Mouse (Mus musculus) intestine, embryonic 16.5 days (tissue): ENCODE measurements at regions not wholly inside any gene's neighbourhood (a gene's known extent, or its start where the extent isn't known, plus 50 kb on each side); places are given as distances from the start of the nearest gene placed in this dataset.

Experiments used
- ATAC-seq: fragments of 200-750 bp; cut with Nextera tagmentation; 2 replicates; pipeline ENCODE4 v1.8.0; 2017; ENCODE audit warnings: moderate TSS enrichment, moderate library complexity
- H3K27ac ChIP-seq: fragments of 300-500 bp; sonication (generic); 2 replicates; pipeline ENCODE4 v1.5.1; 2014; ENCODE audit warnings: mild to moderate bottlenecking, low read length
- H3K27me3 ChIP-seq: fragments of 300-500 bp; sonication (generic); replicated peaks from 2 replicates; pipeline ENCODE4 v1.6.1; 2014; ENCODE audit warnings: low read length, control low read depth, mixed read lengths; ENCODE audit not compliant: control insufficient read depth, insufficient read depth
- H3K36me3 ChIP-seq: fragments of 300-500 bp; sonication (generic); 2 replicates; pipeline ENCODE4 v1.6.1; 2014; ENCODE audit warnings: low read length, control low read depth; ENCODE audit not compliant: control insufficient read depth, insufficient read depth
- H3K4me1 ChIP-seq: fragments of 300-500 bp; sonication (generic); 2 replicates; pipeline ENCODE4 v1.6.1; 2014; ENCODE audit warnings: low read length, control low read depth, mixed read lengths; ENCODE audit not compliant: control insufficient read depth, insufficient read depth
- H3K4me2 ChIP-seq: fragments of 300-500 bp; sonication (generic); 2 replicates; pipeline ENCODE4 v1.6.1; 2014; ENCODE audit warnings: low read depth, low read length, control low read depth
- H3K4me3 ChIP-seq: fragments of 300-500 bp; sonication (generic); 2 replicates; pipeline ENCODE4 v1.5.1; 2014; ENCODE audit warnings: mild to moderate bottlenecking, low read length
- H3K9ac ChIP-seq: fragments of 300-500 bp; sonication (generic); 2 replicates; pipeline ENCODE4 v1.6.1; 2014; ENCODE audit warnings: low read depth, low read length
- H3K9me3 ChIP-seq: fragments of 300-500 bp; sonication (generic); 2 replicates; pipeline ENCODE4 v1.6.1; 2016; ENCODE audit warnings: low read length, control low read depth; ENCODE audit not compliant: control insufficient read depth
- WGBS: fragments of 180-500 bp; shearing (Covaris S2); extraction: QIAGEN DNeasy Blood & Tissue Kit; methylation state at CpG from one replicate; pipeline ENCODE4 v1.1.7; 2014; 5-methylcytosine and 5-hydroxymethylcytosine counted together

DNA sequence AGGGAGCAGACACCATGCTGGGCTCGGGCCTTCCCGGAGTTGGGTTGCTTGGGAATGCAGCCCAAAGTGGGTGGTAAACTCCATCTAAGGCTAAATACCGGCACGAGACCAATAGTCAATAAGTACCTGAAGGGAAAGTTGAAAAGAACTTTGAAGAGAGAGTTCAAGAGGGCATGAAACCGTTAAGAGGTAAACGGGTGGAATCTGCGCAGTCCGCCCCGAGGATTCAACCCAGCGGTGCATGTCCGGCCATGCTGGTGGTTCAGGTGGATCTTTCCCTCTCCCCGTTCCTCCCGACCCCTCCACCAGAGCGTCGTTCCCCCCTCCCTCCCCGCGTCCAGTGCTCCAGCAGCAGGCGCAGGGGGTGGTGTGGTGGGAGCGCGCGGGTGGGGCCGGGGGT lies 179.1 kb upstream of the Arhgef26 start:
- H3K27ac ChIP-seq, result no peak overlapping the region
- H3K9ac ChIP-seq, result no peak overlapping the region
- H3K4me3 ChIP-seq, result no peak overlapping the region
- no peak overlapping the region for H3K4me2 ChIP-seq
- no peaks in the 10 kb centered on the region for H3K36me3 ChIP-seq
- no peaks in the 10 kb centered on the region for H3K4me1 ChIP-seq
- no peaks in the 10 kb centered on the region for H3K27me3 ChIP-seq
- whole genome bisulfite sequencing, result 57% methylated on average over 22 of the region's 22 CpGs
- H3K9me3 ChIP-seq, result peaks cover 9% of the 10 kb centered on the region
- peak; percentile 100 for ATAC-seq

DNA sequence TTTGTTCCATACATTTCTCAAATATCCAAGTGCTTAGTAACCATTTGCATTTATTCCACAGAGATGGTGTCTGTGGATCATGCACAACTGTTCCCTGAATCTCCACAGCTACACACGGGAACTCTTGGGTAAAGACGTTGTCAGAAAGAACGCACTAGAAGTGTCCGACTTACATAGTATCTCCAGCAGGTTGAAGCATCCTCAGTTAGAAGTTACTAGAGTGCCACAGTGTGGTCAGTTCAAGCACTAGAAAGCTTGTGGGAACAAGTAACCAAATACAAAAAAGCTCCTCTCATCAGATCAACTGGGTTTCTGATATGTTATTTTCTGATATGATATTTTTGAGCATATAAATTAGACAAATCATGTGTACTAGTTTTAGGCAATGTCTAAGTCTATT lies 167.5 kb upstream of the Arhgef26 start:
- Histone ChIP-seq H3K9ac (no peak overlapping the region), H3K4me1 (no peaks in the 10 kb centered on the region), H3K9me3 (no peaks in the 10 kb centered on the region), H3K27me3 (no peaks in the 10 kb centered on the region), H3K4me2 (no peak overlapping the region), H3K4me3 (no peak overlapping the region), H3K27ac (no peak overlapping the region), H3K36me3 (no peaks in the 10 kb centered on the region)
- no peak for ATAC-seq
- 66% methylated on average over 4 of the region's 4 CpGs for WGBS

DNA sequence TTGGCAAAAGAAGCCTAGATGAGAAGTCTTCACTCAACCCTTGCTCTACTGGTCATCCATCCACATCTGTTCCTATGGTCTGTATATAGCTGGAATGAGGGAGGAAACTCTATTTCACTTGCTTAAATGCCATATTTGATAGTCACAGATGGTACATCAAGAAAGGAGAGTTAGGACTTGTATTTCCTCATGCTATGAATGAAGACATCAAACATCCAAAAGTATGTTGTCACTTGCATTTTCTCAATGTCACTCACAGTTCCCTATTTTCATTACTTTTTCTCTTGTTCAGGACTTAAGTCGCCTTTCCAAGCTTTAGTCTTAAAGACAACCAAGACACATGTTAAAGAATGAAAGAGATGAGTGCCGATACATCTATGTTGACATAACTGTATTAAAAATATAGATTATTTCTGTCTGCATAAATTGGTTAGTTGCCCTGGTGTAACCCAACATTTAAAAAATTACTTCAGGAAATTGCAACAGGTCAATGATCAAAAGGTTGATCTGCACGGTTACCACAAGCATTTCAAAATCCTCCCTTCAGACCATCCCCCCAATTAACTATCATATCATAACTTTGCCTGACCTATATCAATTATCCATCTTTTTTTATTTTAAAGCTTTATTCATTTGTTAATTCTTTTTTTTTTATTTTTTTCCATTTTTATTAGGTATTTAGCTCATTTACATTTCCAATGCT lies 150.2 kb upstream of the Arhgef26 start:
- Histone ChIP-seq H3K9ac (no peak overlapping the region), H3K27me3 (no peaks in the 10 kb centered on the region), H3K36me3 (no peaks in the 10 kb centered on the region), H3K4me2 (no peak overlapping the region), H3K4me3 (no peak overlapping the region), H3K27ac (no peak overlapping the region), H3K9me3 (no peaks in the 10 kb centered on the region), H3K4me1 (no peaks in the 10 kb centered on the region)
- WGBS, result 87% methylated on average over 3 of the region's 3 CpGs
- ATAC-seq, result no peak

DNA sequence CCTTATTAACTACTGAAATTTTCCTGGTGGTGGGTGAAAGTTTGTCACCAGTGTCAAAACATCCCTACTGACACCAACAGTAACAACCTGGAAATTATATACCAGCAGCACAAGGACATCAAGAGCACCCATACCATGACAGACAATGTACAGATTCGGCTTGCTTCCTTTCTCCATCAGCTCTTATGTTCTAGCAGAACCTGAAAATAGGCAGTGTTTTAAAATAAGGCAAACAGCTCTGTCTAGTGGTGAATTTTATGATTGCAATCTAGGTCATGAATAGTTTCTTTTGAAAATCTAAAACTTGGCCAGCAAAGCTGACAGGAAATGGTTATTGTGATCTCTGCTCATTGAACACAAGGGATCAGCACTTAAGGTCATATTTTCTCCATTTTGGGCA lies 145.7 kb upstream of the Arhgef26 start:
- Histone ChIP-seq H3K9ac (no peak overlapping the region), H3K4me2 (no peak overlapping the region), H3K9me3 (no peaks in the 10 kb centered on the region), H3K4me1 (no peaks in the 10 kb centered on the region), H3K27me3 (no peaks in the 10 kb centered on the region), H3K27ac (no peak overlapping the region), H3K36me3 (no peaks in the 10 kb centered on the region), H3K4me3 (no peak overlapping the region)
- no peak for ATAC-seq
- 41% methylated on average over 1 of the region's 1 CpGs for WGBS

DNA sequence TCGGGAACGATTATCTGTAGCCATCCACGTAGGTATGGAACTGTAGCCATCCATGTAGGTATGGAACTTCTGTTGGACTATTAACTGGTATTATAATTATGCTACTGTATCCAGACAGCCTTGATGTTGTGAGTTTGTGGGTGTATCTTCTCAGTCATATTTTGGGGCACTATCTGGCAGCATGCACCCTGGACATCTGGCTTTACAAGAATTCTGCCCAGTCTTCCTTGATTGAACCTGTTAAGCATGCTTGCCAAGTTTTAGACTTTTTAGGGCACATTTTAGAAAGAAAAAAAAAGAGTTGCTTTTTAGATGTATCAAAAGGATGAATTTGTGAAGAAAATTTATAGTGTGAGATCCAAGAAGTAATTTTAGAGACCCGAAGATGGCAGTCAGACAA lies 143.7 kb upstream of the Arhgef26 start:
- no peaks in the 10 kb centered on the region for H3K27me3 ChIP-seq
- no peaks in the 10 kb centered on the region for H3K4me1 ChIP-seq
- no peaks in the 10 kb centered on the region for H3K9me3 ChIP-seq
- no peak for ATAC-seq
- H3K4me3 ChIP-seq, result no peak overlapping the region
- 92% methylated on average over 4 of the region's 4 CpGs for WGBS
- no peak overlapping the region for H3K4me2 ChIP-seq
- H3K27ac ChIP-seq, result no peak overlapping the region
- no peak overlapping the region for H3K9ac ChIP-seq
- H3K36me3 ChIP-seq, result no peaks in the 10 kb centered on the region

DNA sequence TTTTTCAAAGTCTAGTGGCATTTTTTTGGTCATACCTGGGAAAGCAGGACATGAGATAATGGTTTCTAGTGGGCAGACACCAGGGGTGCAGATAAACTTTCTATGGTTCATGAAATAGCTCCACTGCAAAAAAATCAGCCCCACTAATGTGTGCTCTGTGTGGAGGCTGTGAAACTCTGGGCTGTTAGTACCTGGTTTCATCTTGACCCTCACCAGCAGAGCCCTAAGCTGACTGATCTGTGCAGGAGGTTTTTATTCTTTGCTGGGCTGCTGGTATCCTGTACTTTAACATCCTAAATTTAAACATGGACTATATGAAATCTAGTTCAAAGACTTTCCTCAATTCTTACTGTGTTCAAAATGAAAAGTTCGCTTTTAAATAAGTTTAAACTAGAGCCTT lies 141.5 kb upstream of the Arhgef26 start:
- WGBS, result 70% methylated on average over 1 of the region's 1 CpGs
- Histone ChIP-seq H3K36me3 (no peaks in the 10 kb centered on the region), H3K27ac (no peak overlapping the region), H3K9ac (no peak overlapping the region), H3K4me1 (no peaks in the 10 kb centered on the region), H3K4me3 (no peak overlapping the region), H3K4me2 (no peak overlapping the region), H3K27me3 (no peaks in the 10 kb centered on the region), H3K9me3 (no peaks in the 10 kb centered on the region)
- ATAC-seq, result no peak

DNA sequence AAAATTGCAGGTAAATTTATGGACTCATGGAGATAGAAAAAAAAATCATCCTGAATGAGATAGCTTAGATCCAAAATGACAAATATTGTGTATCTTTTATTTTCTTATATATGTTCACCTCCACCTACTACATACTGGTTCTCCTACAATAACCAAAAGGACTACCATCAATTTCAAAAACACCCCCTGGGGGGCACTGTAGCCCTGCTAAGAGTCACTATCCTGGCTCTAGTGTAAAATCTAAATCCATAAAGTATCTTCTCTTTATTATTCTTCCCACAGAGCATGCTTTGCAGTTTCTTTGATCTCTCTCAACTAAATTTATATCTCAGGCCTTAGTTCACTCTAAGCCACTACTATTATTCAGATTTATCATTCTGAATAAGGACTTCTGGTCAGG lies 122.3 kb upstream of the Arhgef26 start:
- no peaks in the 10 kb centered on the region for H3K4me1 ChIP-seq
- no peak overlapping the region for H3K9ac ChIP-seq
- ATAC-seq, result no peak

DNA sequence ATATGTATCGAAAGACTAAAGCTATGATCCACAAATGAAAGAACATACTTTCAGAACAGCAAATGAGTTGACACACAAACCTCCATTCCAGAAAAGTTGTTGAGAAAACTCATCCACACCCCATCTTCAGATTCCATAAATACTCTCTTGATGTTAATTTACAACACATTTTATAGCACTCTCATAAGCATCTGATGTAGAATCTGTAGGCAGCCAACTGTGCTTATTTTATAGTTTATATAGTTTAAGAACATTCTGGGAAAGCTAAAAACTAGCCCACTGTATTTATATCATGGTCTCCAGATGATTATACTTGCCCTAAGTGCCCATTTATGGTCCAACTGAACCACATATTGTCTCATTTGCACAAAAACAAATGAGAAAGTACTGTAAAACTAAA lies 120.8 kb upstream of the Arhgef26 start:
- no peaks in the 10 kb centered on the region for H3K36me3 ChIP-seq
- no peak overlapping the region for H3K4me2 ChIP-seq
- H3K9me3 ChIP-seq, result no peaks in the 10 kb centered on the region
- no peak for ATAC-seq
- no peaks in the 10 kb centered on the region for H3K27me3 ChIP-seq
- H3K4me1 ChIP-seq, result no peaks in the 10 kb centered on the region
- no peak overlapping the region for H3K4me3 ChIP-seq
- no peak overlapping the region for H3K27ac ChIP-seq
- 89% methylated on average over 1 of the region's 1 CpGs for WGBS
- H3K9ac ChIP-seq, result no peak overlapping the region

More for the DNA sequence above, 122.3 kb upstream of the Arhgef26 start:
- Histone ChIP-seq H3K27ac (no peak overlapping the region), H3K36me3 (no peaks in the 10 kb centered on the region), H3K4me3 (no peak overlapping the region), H3K27me3 (no peaks in the 10 kb centered on the region), H3K4me2 (no peak overlapping the region), H3K9me3 (no peaks in the 10 kb centered on the region)

DNA sequence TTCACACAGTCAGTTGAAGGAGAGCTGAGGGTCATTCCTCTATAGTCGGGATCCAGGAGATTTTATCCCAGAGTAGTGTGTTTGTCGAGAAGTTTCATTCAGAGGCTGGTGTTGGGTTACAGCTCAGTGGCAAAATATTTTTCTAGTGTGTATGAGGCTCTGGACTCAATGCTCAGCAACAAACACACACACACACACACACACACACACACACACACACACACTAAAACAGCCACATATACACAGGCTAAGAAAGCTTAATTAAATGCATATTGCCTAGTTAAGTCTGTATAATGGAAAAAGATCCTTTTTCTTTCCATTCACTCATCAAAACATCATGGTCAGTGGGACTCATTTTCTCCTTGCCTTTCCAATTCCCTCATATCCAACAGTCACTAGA lies 110.4 kb upstream of the Arhgef26 start:
- H3K4me1 ChIP-seq, result no peaks in the 10 kb centered on the region
- no peak overlapping the region for H3K9ac ChIP-seq
- ATAC-seq, result no peak
- WGBS, result 66% methylated on average over 2 of the region's 2 CpGs
- H3K9me3 ChIP-seq, result no peaks in the 10 kb centered on the region
- H3K27me3 ChIP-seq, result no peaks in the 10 kb centered on the region
- no peak overlapping the region for H3K27ac ChIP-seq
- H3K4me2 ChIP-seq, result no peak overlapping the region
- H3K4me3 ChIP-seq, result no peak overlapping the region
- no peaks in the 10 kb centered on the region for H3K36me3 ChIP-seq

DNA sequence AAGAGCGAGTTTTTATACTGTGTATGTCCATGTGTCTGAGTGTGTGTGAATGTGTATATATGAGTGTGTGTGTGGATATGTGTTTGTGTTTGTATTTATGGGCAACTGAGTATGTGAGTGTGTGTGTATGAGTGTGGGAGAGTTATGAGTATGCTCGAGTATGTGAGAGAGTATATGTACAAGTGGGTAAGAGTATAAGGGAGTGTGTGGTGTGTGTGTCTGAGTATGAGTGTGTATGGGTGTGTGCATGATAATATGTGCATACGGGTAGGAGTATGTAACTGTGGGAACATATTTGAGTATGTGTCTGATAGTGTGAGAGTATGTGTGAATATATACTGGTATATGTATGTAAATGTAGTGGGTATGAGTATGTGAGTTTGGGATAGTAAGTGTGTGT lies 110.0 kb upstream of the Arhgef26 start:
- Histone ChIP-seq H3K4me1 (no peaks in the 10 kb centered on the region), H3K4me3 (no peak overlapping the region), H3K27ac (no peak overlapping the region), H3K27me3 (no peaks in the 10 kb centered on the region), H3K36me3 (no peaks in the 10 kb centered on the region), H3K9me3 (no peaks in the 10 kb centered on the region), H3K9ac (no peak overlapping the region), H3K4me2 (no peak overlapping the region)
- no peak for ATAC-seq
- 83% methylated on average over 3 of the region's 3 CpGs for WGBS
